Mouse (Mus musculus) lung, adult 2 months (tissue): ENCODE measurements at regions not wholly inside any gene's neighbourhood (a gene's known extent, or its start where the extent isn't known, plus 50 kb on each side); places are given as distances from the start of the nearest gene placed in this dataset.

Experiments used
- DNase-seq: peaks from one replicate; pipeline ENCODE4 v3.0.0; 2022
- H3K4me1 ChIP-seq: fragments of 200-500 bp; 2 replicates; pipeline ENCODE4 v1.6.1; 2011; ENCODE audit warnings: low read length; ENCODE audit not compliant: control insufficient read depth, insufficient read depth
- H3K4me3 ChIP-seq: fragments of 200-500 bp; replicated peaks from 2 replicates; pipeline ENCODE3; 2011; ENCODE audit warnings: low read depth, mild to moderate bottlenecking, control low read depth, low read length; ENCODE audit errors: extremely low read depth
- CTCF ChIP-seq: fragments of 200-500 bp; IDR thresholded peaks from 2 replicates; pipeline ENCODE4 v1.5.1; 2011; ENCODE audit warnings: mild to moderate bottlenecking, low read length, control low read depth; ENCODE audit not compliant: insufficient read depth
- POLR2A ChIP-seq: fragments of 200-500 bp; IDR thresholded peaks from 2 replicates; pipeline ENCODE4 v1.6.1; 2011; ENCODE audit warnings: low read depth, mild to moderate bottlenecking, control low read depth, low read length, borderline replicate concordance; ENCODE audit errors: extremely low read depth
- WGBS: fragments of 180-500 bp; shearing (Covaris S2); methylation state at CpG from one replicate; pipeline ENCODE4 v1.1.7; 2018; 5-methylcytosine and 5-hydroxymethylcytosine counted together

DNA sequence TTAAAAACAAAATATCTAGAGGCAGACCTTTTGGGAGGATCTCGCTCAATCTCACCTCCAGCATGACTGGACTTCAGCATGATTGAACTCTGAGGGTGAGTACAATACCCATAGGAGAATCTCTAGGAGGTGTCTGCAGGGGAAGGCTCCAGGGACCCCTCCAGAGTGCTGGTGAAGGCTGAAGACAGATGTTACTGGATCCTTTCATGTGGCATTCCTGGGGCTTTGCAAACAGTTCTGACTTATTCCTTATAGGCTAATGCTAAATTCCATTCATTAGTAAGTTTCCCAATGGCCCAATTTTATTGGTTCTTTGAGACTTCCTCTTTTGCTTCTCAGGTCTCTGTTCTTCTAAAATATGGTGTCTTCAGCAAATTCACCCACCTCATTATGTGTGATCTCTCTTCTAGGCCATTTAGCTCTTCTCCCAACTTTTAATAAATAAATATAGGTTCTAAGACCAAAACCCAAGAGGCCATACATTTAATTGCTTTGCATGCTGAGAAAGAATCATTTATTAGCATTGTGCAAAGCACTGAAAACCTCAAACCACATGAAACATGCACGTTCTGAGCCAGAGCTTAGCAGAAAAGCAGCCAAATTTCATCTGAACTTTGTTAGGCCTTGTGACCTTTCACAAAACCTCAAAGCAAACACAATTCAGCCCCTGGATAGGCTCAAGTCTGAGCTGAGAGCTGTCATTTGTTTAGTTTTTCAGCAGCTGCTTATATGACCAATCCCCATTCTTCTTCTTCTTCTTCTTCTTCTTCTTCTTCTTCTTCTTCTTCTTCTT lies 832.8 kb upstream of the 2610301B20Rik start:
- WGBS, result 54% methylated on average over 2 of the region's 2 CpGs
- Histone ChIP-seq H3K4me1 (no peaks in the 10 kb centered on the region), H3K4me3 (no peak overlapping the region)
- no peak for DNase-seq
- TF ChIP-seq CTCF, result no peak
- no peak for TF ChIP-seq POLR2A

DNA sequence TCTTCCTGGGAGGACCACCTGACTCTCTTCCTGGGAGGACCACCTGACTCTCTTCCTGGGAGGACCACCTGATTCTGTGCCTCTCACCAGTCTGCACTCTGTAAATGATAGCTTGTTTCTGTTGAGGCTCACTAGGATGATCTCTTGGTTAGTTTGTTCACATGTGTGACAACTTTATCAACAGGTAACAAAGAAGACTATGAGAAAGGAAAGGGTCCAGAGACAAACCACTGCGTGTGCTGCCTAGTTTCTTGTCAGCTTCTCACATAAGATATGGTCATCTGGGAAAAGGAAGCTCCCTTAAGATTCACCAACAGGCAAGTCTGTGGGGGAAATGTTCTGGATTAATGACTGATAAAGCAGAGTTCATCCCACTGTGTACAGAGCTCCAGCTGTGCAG lies 825.5 kb upstream of the 2610301B20Rik start:
- Histone ChIP-seq H3K4me1 (no peaks in the 10 kb centered on the region), H3K4me3 (no peak overlapping the region)
- DNase-seq, result no peak
- no peak for TF ChIP-seq POLR2A
- TF ChIP-seq CTCF, result no peak
- WGBS, result 68% methylated on average over 1 of the region's 1 CpGs

DNA sequence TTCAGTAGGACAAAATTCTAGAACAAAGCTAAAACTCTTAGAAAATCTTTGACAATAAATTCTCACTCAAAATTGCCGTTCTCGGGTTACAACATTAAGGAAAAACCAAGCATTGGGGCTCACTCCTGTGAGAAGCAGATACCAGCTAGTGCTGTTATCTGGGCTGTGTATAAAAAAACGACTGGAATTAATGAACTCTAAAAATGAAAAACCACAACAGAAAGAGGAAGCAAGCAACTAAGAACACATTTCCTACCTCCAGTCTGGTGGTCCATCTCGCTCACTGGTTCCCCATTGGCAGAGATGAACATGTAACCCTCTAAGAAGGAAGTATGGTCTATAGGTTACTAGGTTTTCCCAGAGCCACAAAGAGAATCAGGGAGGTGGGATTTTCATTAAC lies 824.9 kb upstream of the 2610301B20Rik start:
- Histone ChIP-seq H3K4me1 (no peaks in the 10 kb centered on the region), H3K4me3 (no peak overlapping the region)
- 49% methylated on average over 4 of the region's 4 CpGs for WGBS
- DNase-seq, result no peak
- TF ChIP-seq POLR2A (no peak), CTCF (no peak)

DNA sequence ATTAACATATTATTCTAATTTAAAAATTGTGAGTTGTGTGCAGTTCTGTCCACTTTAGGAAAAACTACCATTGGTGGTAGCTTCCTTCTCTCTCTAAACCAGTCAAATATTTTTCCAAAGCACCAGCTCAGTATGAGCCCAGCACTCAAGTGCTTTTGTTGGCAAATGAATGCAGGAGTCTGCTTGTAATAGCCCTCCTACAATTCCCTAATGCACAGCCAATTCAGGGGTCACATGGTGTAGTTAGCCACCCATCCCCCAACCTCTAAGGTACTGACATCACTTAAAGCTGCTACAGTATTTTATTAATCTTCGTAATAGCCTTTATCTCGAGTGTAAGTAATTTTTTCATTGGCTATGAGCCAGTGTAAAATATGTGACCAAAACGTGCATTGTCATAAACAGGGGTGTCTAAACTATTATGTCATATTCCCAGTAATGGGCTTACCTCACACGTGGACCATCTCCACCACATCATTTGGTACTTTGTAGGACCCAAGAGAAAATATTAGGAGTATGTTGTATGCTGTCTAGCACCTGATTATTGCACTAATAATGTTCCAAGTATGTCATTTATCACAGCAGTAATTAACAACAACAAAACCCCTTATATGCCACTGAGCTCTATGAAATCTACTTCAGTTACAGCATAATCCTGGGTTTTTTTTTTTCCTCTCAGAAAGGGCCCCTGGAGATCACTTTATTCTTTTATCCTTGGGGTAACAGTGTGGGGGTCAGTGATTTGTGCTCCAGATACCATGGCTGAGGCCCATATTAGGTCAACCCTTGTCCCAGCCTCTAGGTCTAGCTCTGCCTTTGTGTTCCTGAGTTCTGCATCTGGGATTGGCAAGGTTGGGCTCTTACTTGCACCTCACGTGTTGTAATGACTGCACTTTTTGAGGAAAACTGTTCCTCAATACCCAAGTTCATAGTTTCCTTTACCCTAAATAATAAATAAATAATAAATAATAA lies 822.7 kb upstream of the 2610301B20Rik start:
- no peak for TF ChIP-seq CTCF
- no peak for TF ChIP-seq POLR2A
- DNase-seq, result no peak
- WGBS, result 48% methylated on average over 5 of the region's 5 CpGs
- no peak overlapping the region for H3K4me3 ChIP-seq
- no peaks in the 10 kb centered on the region for H3K4me1 ChIP-seq

DNA sequence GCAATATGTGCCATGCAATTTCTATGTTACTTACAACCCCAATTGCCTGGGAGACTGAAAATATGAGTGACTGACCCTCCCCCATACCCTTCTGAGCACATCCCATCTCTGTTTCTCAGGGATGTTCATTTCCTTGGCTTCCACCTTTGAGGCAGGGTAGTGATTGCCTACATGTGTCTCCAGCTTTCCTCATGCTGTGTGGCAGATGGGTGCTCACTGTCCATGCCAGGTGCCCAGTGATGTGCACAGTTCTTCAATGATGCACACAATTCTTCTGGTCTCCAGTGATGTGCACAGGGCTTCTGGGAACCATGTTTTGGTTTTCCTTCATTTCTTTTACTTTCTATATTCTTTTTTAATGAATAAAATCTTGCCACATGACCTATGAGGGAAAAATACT lies 821.4 kb upstream of the 2610301B20Rik start:
- H3K4me3 ChIP-seq, result no peak overlapping the region
- no peaks in the 10 kb centered on the region for H3K4me1 ChIP-seq
- TF ChIP-seq POLR2A, result no peak
- TF ChIP-seq CTCF, result no peak

DNA sequence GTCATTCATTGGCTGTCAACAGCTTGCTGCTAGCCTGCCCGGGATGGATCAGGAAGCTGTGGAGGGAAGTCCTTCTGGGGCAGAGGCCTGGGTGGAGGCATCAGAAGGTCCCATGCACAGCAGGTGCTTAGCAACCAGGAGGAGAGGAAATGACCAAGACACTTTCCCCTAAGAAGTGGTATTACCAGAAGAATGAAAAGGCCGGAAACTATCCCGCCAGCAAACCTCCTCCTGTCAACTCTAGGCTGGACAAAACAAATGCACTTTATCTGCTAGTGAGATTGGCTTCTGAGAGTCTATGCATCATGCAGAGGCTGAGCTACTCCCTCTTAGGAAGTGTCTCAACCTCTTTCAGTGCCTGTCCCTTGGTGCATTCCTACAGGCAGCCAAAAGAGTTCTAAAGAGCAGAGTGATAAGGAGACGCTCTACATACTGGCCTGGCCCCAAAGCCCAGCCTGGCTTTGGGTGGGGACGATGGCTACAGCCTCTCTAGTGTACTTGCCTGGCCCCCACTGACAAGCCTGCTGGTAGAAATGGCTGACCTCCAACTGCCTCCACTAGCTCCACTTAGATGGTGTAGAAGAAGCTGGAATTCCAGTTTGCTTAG lies 801.7 kb upstream of the 2610301B20Rik start:
- Histone ChIP-seq H3K4me1 (no peaks in the 10 kb centered on the region), H3K4me3 (no peak overlapping the region)
- no peak for TF ChIP-seq POLR2A
- TF ChIP-seq CTCF, result no peak
- WGBS, result 38% methylated on average over 5 of the region's 5 CpGs
- no peak for DNase-seq

More for the DNA sequence above, 821.4 kb upstream of the 2610301B20Rik start:
- no peak for DNase-seq

DNA sequence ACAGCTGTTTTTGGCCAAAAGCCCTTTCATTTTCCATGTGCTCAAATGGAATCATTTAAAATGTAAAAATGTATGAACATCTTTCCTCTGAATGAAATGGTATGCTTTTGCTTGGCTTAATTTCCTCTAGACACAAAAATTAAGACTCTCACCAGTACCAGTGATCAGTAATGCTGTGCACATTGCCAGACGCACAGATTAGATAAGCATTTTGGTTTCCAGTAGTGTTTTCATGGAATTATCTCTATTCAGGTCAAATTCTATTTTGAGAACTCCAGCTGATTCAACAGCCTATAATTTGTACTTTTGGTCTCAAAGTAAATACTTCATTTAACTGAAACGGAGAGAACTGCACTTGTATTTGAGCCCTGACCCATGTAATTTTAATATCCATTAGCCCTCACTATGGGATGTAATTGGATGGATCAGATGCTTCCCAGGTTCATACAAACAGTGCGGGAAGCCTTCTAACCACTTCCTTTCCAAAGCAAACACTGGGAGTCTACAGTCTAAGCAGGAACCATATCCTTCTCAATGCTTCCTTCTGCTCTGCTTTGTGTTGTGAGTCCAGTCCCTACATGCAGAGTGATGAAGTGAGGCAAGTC lies 794.6 kb upstream of the 2610301B20Rik start:
- 34% methylated on average over 3 of the region's 3 CpGs for WGBS
- Histone ChIP-seq H3K4me3 (no peak overlapping the region), H3K4me1 (no peaks in the 10 kb centered on the region)
- TF ChIP-seq CTCF (no peak), POLR2A (no peak)
- DNase-seq, result no peak

DNA sequence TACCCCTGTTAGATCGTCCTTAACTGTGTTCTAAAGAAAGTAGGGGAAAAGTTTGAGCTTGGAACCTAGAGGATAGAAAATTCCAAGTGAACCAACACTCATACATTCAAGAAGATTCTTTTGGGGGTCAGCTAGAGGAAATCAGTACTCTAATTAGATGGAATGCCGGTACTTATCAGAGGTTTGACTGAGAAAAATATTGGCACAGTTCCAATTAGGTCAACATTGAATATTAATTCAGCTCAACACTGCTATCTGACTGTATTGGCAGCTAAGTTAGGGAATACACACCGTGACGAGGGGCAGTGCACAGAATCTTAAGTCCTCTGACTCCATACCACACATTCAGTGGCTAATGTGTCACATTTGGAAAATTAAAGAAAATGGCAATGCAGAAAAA lies 759.5 kb upstream of the 2610301B20Rik start:
- DNase-seq, result no peak
- TF ChIP-seq POLR2A, result no peak
- TF ChIP-seq CTCF, result no peak
- Histone ChIP-seq H3K4me3 (no peak overlapping the region), H3K4me1 (no peaks in the 10 kb centered on the region)
- 39% methylated on average over 4 of the region's 4 CpGs for WGBS

DNA sequence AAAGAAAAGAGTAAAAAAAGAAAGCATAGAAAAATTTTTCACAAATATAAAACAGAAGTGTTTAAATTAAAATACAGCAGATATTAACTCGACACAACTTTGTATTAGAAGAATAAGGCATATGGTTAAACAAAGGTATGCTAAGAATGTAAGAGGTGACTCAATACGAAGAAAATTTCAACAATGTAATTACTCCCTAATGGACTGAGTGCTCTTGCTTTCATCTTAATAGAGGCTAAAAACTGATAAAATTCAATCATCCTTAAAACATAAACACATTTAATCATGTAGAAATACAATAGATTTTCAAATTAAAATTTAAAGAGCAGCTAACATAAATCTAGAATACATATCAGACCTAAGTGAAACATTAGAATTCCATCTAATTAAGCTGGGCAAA lies 756.3 kb upstream of the 2610301B20Rik start:
- Histone ChIP-seq H3K4me3 (no peak overlapping the region), H3K4me1 (no peaks in the 10 kb centered on the region)
- TF ChIP-seq CTCF (no peak), POLR2A (no peak)
- DNase-seq, result no peak
- 43% methylated on average over 2 of the region's 2 CpGs for WGBS

DNA sequence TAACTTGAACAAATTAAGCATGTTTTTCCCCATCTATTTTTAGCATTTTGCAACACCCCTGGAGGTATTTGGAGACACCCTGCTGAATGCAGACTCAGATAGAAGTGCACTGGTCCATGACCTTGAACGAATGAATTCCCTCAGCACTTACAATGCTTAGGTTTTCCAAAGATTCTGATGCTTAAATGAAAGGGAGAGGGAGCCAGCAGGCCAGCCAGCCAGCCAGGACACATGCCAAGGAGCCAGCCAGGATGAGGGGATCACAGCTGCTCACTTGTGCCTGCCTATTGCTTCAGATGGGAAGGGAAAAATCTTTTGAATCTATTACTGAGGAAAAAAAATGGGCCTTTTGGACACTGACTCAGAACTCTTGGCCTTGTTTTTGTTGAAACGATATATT lies 750.0 kb upstream of the 2610301B20Rik start:
- H3K4me1 ChIP-seq, result no peaks in the 10 kb centered on the region
- H3K4me3 ChIP-seq, result no peak overlapping the region
- no peak for TF ChIP-seq POLR2A
- TF ChIP-seq CTCF, result no peak
- DNase-seq, result no peak
- 55% methylated on average over 2 of the region's 2 CpGs for WGBS
